Mouse (Mus musculus) ovary, adult 18-20 months (tissue): ENCODE results near the gene Ins2.

Experiments used
- DNase-seq: peaks from one replicate; pipeline ENCODE4 v3.0.0; 2022; ENCODE audit warnings: low spot score, mixed read lengths

Ins2 gene

GRCm38 (mm10) chr7:142663931-142664421, 79.2 kb downstream of the Ins2 start:
- DNase-seq = no peak

GRCm38 (mm10) chr7:142663151-142663550, 80.0 kb downstream of the Ins2 start:
- DNase-seq = no peak

DNA sequence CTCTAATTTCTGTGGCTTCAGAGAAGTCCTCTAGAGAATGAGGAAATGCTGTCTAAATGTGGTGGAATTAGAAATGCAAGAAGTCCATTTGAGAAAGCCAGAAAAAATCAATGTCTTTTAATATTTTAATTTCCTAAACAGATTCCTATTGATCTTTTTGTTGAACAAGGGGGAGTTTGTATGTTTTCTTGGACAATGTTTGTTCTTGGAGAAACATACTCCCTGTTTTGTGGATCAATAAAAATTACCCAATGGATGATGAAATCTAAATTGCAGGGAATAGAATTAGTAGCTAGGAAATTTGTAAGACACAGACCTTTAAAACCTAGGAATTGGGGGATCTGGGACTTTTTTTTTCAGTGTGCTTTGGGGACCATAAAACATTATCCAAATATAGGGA, 81.4 kb downstream of the Ins2 start:
- no peak for DNase-seq

- no peak for DNase-seq
These were observed 82.1 kb downstream of the Ins2 start for GRCm38 (mm10) chr7:142661046-142661445.

- no peak for DNase-seq
These were observed 82.6 kb downstream of the Ins2 start for GRCm38 (mm10) chr7:142660651-142660945.

DNA sequence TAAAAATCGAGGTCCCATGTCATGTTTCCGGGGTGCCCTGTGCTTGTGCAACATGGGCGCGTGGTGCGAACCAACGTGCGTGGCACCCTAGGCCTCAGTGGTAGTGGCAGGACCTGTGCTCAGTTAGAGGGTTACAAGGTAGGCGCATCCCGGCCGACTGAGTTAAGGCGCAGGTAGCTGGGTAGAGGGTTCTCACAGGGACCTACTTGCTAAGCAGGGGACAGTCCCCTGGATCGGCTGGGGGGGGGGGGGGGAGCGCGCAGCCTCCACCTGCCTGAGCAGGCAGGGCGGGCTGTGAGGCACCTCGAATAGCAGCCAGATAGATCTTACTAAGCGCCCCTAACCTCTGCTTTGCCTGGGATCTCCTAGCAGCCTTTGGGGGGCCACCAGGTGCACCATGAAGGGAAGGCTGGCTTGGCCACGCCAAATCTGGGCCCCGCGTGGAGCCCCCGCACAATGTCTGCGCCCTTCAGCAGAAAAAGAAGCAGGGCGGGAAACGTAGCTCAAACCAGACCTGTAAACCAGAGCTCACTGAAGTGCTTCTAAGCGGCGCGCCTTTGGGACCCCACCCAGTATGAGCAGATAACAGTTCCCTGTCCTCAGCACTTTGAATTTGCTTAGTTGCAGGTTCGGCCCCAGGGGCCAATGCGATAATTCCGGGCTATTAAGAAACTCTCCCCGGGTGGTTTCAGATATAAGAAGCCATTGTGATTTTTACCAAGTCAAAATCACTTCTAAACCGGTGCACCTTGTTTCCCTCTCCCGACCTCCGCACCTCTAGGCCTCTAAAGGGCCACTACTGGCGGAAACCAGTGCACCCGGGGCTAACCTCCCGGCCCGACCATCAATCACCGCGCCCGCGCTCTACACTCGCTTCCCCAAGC, 83.2 kb downstream of the Ins2 start:
- no peak for DNase-seq

GRCm38 (mm10) chr7:142659181-142659681, 84.0 kb downstream of the Ins2 start:
- no peak for DNase-seq

DNA sequence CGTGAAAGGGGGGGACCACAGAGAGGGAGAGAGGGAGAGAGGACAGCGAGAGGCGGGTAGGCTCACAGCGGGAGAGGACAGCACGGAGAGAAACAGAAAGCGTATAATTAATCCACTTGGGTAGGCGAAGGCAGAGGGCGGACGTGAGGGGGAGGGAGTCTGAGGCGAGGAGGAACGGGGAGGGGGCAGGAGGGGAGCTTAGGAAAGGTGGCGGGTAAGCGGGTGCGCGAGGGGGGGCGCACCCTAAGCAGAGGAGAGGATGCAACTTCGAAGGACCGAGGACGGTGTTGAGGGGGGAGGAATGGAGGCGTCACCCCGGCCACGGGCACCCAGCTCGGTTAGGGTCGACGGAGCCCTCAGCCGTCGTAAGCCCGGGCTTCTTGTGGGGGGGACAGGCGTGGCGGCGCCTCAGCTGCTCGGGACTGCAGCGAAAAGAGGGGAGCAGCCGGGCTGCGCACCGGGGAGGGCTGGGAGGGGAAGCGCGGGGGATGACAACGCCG, 84.5 kb downstream of the Ins2 start:
- DNase-seq = no peak

DNA sequence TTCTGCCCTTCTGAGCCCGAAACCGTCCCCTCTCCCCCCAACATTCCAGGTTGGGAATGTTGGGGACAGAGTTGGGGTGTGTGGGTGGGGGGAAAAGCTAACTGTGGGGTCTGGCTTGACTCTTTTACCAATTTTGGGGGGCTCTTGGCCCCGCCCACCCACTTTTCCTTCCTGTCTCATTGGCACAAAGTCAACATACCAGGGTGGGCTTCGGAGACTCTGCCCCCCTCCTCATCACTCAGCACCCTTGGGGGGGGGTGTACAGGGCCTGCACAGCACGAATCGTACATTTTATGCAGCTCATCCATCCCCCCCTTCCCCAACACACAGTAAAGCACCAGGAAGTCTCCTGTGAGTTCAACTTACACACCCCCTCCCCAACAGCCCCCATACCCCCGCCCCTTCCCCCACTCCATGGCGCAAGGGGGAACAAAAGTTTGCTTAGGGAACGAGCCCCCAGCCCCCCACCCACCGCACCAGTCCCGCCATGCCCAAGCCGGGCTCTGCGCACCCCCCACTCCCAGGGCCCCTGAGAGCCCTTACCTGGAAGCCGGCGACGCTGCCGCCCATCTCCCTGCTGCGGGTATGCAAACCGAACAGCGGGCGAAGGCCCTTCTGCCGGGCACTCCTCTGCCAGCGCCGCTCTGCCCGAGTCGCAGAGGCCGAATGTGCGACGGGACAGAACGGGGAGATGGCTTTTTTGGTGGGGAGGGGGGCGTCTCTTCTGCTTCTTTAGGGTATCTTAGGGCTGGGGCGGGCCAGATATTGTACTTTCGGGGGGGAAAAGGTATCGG, 85.2 kb downstream of the Ins2 start:
- no peak for DNase-seq

- no peak for DNase-seq
These were observed 85.8 kb downstream of the Ins2 start for GRCm38 (mm10) chr7:142657341-142657791.

DNA sequence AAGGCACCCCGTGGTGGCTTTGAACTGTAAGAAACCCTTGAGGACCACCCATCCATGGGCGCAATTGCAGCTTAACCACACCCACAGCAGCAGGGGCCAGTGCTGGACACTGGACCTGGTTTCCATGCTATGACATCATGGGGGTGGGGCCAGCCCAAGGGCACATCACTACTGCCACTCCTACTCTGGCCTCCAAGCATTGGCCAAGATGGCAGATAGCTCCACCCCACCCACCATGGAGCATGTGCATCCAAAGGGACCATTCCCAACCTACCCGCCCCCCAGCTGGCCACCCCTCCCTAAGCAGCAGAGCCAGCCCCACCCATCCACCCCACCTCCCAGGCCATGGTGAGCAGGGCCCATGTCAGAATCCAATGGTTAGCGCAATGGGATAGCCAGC, 87.1 kb downstream of the Ins2 start:
- DNase-seq = no peak

GRCm38 (mm10) chr7:142655633-142656032, 87.5 kb downstream of the Ins2 start:
- DNase-seq = no peak

- DNase-seq = no peak
These were observed 89.5 kb downstream of the Ins2 start for GRCm38 (mm10) chr7:142653726-142654125.

GRCm38 (mm10) chr7:142646676-142647075, 96.5 kb downstream of the Ins2 start:
- DNase-seq = no peak

GRCm38 (mm10) chr7:142645045-142645444, 98.1 kb downstream of the Ins2 start:
- DNase-seq = no peak

GRCm38 (mm10) chr7:142636178-142636577, 107.0 kb downstream of the Ins2 start:
- no peak for DNase-seq

DNA sequence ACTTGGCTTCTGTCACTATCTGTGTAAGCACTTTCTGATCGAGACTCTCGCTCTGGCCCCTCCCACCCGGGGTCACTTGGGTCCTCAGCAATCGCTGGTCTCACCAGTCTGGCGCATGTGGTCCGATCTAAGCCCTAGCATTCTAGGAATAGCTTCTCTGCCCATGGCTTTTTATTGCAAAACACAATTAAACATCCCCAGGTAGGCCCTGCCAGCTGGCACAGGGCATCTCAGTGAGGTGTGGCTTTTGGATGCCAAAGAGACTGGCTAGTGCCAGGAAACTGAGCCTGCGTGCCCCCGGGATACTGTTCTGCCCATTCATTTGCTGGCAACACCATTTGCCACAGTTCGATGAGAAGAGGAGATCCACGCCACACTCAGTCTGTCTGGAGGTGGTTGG, 112.5 kb downstream of the Ins2 start:
- no peak for DNase-seq

GRCm38 (mm10) chr7:142629806-142630205, 113.4 kb downstream of the Ins2 start:
- DNase-seq = no peak
